Mouse (Mus musculus): ENCODE measurements around the gene Pikfyve.

Pikfyve gene

GRCm38 (mm10) chr1:65190172-65190571 is 3.7 kb downstream of the Pikfyve start:
- H3K27me3 ChIP-seq (ENCODE audit: insufficient read depth, low read length): no peaks in the 10 kb centered on the region
- no peak for TF ChIP-seq NANOG (IDR thresholded peaks at IDR 0.05; ENCODE audit: borderline replicate concordance, low read length)
- TF ChIP-seq POU5F1 (IDR thresholded peaks at IDR 0.05; ENCODE audit: borderline replicate concordance, low read length): no peak
- no peak for TF ChIP-seq CTCF (conservative IDR thresholded peaks at IDR 0.05; ENCODE audit: low read length)

GRCm38 (mm10) chr1:65193226-65193625 is 6.7 kb downstream of the Pikfyve start:
- TF ChIP-seq NANOG (IDR thresholded peaks at IDR 0.05; ENCODE audit: borderline replicate concordance, low read length) (no peak), CTCF (conservative IDR thresholded peaks at IDR 0.05; ENCODE audit: low read length) (no peak), POU5F1 (IDR thresholded peaks at IDR 0.05; ENCODE audit: borderline replicate concordance, low read length) (no peak)
- no peaks in the 10 kb centered on the region for H3K27me3 ChIP-seq (ENCODE audit: insufficient read depth, low read length)
- peaks cover 73% of the 10 kb centered on the region for H3K36me3 ChIP-seq (ENCODE audit: insufficient read depth, low read length)
- no peaks in the 10 kb centered on the region for H3K9me3 ChIP-seq (ENCODE audit: low read length)
- H3K4me1 ChIP-seq (replicated peaks; ENCODE audit: low read depth, low read length): peaks cover 11% of the 10 kb centered on the region
- H3K4me3 ChIP-seq (replicated peaks; ENCODE audit: low read length): no peak overlapping the region

More at GRCm38 (mm10) chr1:65190172-65190571, 3.7 kb downstream of the Pikfyve start:
- Histone ChIP-seq H3K9me3 (ENCODE audit: low read length) (no peaks in the 10 kb centered on the region), H3K4me3 (replicated peaks; ENCODE audit: low read length) (no peak overlapping the region), H3K4me1 (replicated peaks; ENCODE audit: low read depth, low read length) (peaks cover 24% of the 10 kb centered on the region), H3K36me3 (ENCODE audit: insufficient read depth, low read length) (peaks cover 49% of the 10 kb centered on the region)

GRCm38 (mm10) chr1:65198425-65198824 is 11.9 kb downstream of the Pikfyve start:
- H3K4me1 ChIP-seq (replicated peaks; ENCODE audit: low read depth, low read length): no peaks in the 10 kb centered on the region
- no peak overlapping the region for H3K4me3 ChIP-seq (replicated peaks; ENCODE audit: low read length)
- no peak for TF ChIP-seq NANOG (IDR thresholded peaks at IDR 0.05; ENCODE audit: borderline replicate concordance, low read length)
- no peak for TF ChIP-seq CTCF (conservative IDR thresholded peaks at IDR 0.05; ENCODE audit: low read length)
- no peak for TF ChIP-seq POU5F1 (IDR thresholded peaks at IDR 0.05; ENCODE audit: borderline replicate concordance, low read length)
- H3K9me3 ChIP-seq (ENCODE audit: low read length): no peaks in the 10 kb centered on the region
- no peaks in the 10 kb centered on the region for H3K27me3 ChIP-seq (ENCODE audit: insufficient read depth, low read length)
- peaks cover 76% of the 10 kb centered on the region for H3K36me3 ChIP-seq (ENCODE audit: insufficient read depth, low read length)

GRCm38 (mm10) chr1:65198861-65199260 is 12.4 kb downstream of the Pikfyve start:
- no peak for TF ChIP-seq NANOG (IDR thresholded peaks at IDR 0.05; ENCODE audit: borderline replicate concordance, low read length)
- TF ChIP-seq CTCF (conservative IDR thresholded peaks at IDR 0.05; ENCODE audit: low read length): no peak
- no peak for TF ChIP-seq POU5F1 (IDR thresholded peaks at IDR 0.05; ENCODE audit: borderline replicate concordance, low read length)
- Histone ChIP-seq H3K4me1 (replicated peaks; ENCODE audit: low read depth, low read length) (no peaks in the 10 kb centered on the region), H3K4me3 (replicated peaks; ENCODE audit: low read length) (no peak overlapping the region), H3K9me3 (ENCODE audit: low read length) (no peaks in the 10 kb centered on the region), H3K27me3 (ENCODE audit: insufficient read depth, low read length) (no peaks in the 10 kb centered on the region), H3K36me3 (ENCODE audit: insufficient read depth, low read length) (peaks cover 76% of the 10 kb centered on the region)

- H3K4me3 ChIP-seq (replicated peaks; ENCODE audit: low read length): no peak overlapping the region
- no peak for TF ChIP-seq NANOG (IDR thresholded peaks at IDR 0.05; ENCODE audit: borderline replicate concordance, low read length)
- TF ChIP-seq POU5F1 (IDR thresholded peaks at IDR 0.05; ENCODE audit: borderline replicate concordance, low read length): no peak
- no peak for TF ChIP-seq CTCF (conservative IDR thresholded peaks at IDR 0.05; ENCODE audit: low read length)
- H3K27me3 ChIP-seq (ENCODE audit: insufficient read depth, low read length): no peaks in the 10 kb centered on the region
- H3K36me3 ChIP-seq (ENCODE audit: insufficient read depth, low read length): peaks cover 82% of the 10 kb centered on the region
- H3K4me1 ChIP-seq (replicated peaks; ENCODE audit: low read depth, low read length): no peaks in the 10 kb centered on the region
- H3K9me3 ChIP-seq (ENCODE audit: low read length): no peaks in the 10 kb centered on the region
Observed at GRCm38 (mm10) chr1:65204299-65204698, 17.8 kb downstream of the Pikfyve start.

GRCm38 (mm10) chr1:65213214-65213613 is 26.7 kb downstream of the Pikfyve start:
- Histone ChIP-seq H3K4me3 (replicated peaks; ENCODE audit: low read length) (no peak overlapping the region), H3K9me3 (ENCODE audit: low read length) (no peaks in the 10 kb centered on the region), H3K27me3 (ENCODE audit: insufficient read depth, low read length) (no peaks in the 10 kb centered on the region), H3K36me3 (ENCODE audit: insufficient read depth, low read length) (peaks cover 41% of the 10 kb centered on the region), H3K4me1 (replicated peaks; ENCODE audit: low read depth, low read length) (peaks cover 20% of the 10 kb centered on the region)
- TF ChIP-seq CTCF (conservative IDR thresholded peaks at IDR 0.05; ENCODE audit: low read length): no peak
- peak; percentile 92 for TF ChIP-seq NANOG (IDR thresholded peaks at IDR 0.05; ENCODE audit: borderline replicate concordance, low read length)

- Histone ChIP-seq H3K4me3 (replicated peaks; ENCODE audit: low read length) (no peak overlapping the region), H3K27me3 (ENCODE audit: insufficient read depth, low read length) (no peaks in the 10 kb centered on the region), H3K4me1 (replicated peaks; ENCODE audit: low read depth, low read length) (peaks cover 7% of the 10 kb centered on the region), H3K9me3 (ENCODE audit: low read length) (no peaks in the 10 kb centered on the region), H3K36me3 (ENCODE audit: insufficient read depth, low read length) (peaks cover 49% of the 10 kb centered on the region)
- TF ChIP-seq POU5F1 (IDR thresholded peaks at IDR 0.05; ENCODE audit: borderline replicate concordance, low read length) (no peak), NANOG (IDR thresholded peaks at IDR 0.05; ENCODE audit: borderline replicate concordance, low read length) (no peak), CTCF (conservative IDR thresholded peaks at IDR 0.05; ENCODE audit: low read length) (no peak)
Observed at GRCm38 (mm10) chr1:65217567-65217966, 31.1 kb downstream of the Pikfyve start.

- Histone ChIP-seq H3K4me1 (replicated peaks; ENCODE audit: low read depth, low read length) (peaks cover 3% of the 10 kb centered on the region), H3K27me3 (ENCODE audit: insufficient read depth, low read length) (no peaks in the 10 kb centered on the region), H3K9me3 (ENCODE audit: low read length) (no peaks in the 10 kb centered on the region), H3K4me3 (replicated peaks; ENCODE audit: low read length) (no peak overlapping the region), H3K36me3 (ENCODE audit: insufficient read depth, low read length) (peaks cover 51% of the 10 kb centered on the region)
- TF ChIP-seq CTCF (conservative IDR thresholded peaks at IDR 0.05; ENCODE audit: low read length) (no peak), POU5F1 (IDR thresholded peaks at IDR 0.05; ENCODE audit: borderline replicate concordance, low read length) (no peak), NANOG (IDR thresholded peaks at IDR 0.05; ENCODE audit: borderline replicate concordance, low read length) (no peak)
Observed at GRCm38 (mm10) chr1:65217972-65218371, 31.5 kb downstream of the Pikfyve start.

- Histone ChIP-seq H3K27me3 (ENCODE audit: insufficient read depth, low read length) (no peaks in the 10 kb centered on the region), H3K9me3 (ENCODE audit: low read length) (no peaks in the 10 kb centered on the region), H3K4me1 (replicated peaks; ENCODE audit: low read depth, low read length) (no peaks in the 10 kb centered on the region), H3K36me3 (ENCODE audit: insufficient read depth, low read length) (peaks cover 61% of the 10 kb centered on the region), H3K4me3 (replicated peaks; ENCODE audit: low read length) (no peak overlapping the region)
- no peak for TF ChIP-seq CTCF (conservative IDR thresholded peaks at IDR 0.05; ENCODE audit: low read length)
- TF ChIP-seq POU5F1 (IDR thresholded peaks at IDR 0.05; ENCODE audit: borderline replicate concordance, low read length): no peak
- TF ChIP-seq NANOG (IDR thresholded peaks at IDR 0.05; ENCODE audit: borderline replicate concordance, low read length): no peak
Observed at GRCm38 (mm10) chr1:65223654-65224053, 37.2 kb downstream of the Pikfyve start.
